Mouse (Mus musculus) olfactory bulb, adult 2 months (tissue): ENCODE data around the gene Tmem69.

Experiments used
- CTCF ChIP-seq: fragments of 200-500 bp; IDR thresholded peaks from 2 replicates; pipeline ENCODE4 v1.5.1; 2012; ENCODE audit warnings: low read depth, mild to moderate bottlenecking, low read length, moderate library complexity; ENCODE audit not compliant: insufficient read depth
- POLR2A ChIP-seq: fragments of 200-500 bp; IDR thresholded peaks from 2 replicates; pipeline ENCODE4 v1.6.1; 2012; ENCODE audit warnings: mild to moderate bottlenecking, low read depth, low read length, moderate library complexity; ENCODE audit not compliant: insufficient read depth

DNA sequence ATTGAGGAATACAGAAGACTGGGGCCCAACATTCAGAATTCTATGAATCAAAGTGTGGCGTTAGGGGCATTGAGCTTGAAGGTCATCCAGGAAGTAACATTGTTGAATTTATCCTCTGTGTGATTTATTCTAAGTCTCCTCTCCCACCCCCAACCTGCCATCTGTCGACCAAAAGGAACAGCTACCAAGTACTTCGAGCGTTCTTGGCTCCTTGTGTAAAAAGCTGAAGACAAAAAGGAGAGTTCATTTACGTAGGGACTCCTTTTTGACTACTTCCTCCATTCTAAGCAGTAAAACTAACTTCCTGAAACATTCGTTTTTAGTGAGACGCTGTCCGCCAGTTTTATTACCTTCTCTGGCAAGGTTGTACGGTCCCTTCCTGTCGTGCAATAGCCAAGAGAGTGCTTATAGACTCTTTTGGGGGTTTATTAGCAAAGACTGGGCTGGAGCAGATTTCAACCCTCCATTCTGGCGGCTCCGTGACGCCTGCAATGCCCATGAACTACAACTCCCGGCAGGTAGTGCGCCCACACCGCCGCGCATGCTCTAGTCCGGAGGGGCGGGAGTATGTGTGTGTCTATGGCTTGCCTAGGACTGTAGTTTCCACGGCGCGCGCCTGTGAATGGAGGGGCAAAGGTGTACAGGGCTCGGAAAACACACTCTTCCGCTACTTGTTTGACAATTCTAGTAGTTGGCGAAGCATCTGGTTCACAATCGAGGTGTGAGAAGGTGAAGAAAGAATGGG is 997 bp upstream of the Tmem69 start:
- peak; percentile 82 for TF ChIP-seq POLR2A
- TF ChIP-seq CTCF = no peak
